Mouse (Mus musculus): Measurements from ENCODE around the gene 2510002D24Rik. TPM values are rescaled to one million over a fixed set of nuclear protein-coding genes. Genes with fewer than 3 reads are reported as not detected.
A peak's percentile ranks its signal among the peaks of the same experiment; 100 is the strongest.

2510002D24Rik gene
- polyA plus RNA-seq, 1 experiment from 2014 or later = 18.1 TPM

- Histone ChIP-seq H3K9ac (ENCODE audit: low read depth, low read length) (no peak overlapping the region), H3K9me3 (replicated peaks; ENCODE audit: control insufficient read depth, low read length) (no peaks in the 10 kb centered on the region), H3K4me3 (ENCODE audit: low read depth, low read length) (no peak overlapping the region), H3K4me2 (ENCODE audit: low read depth, low read length) (no peak overlapping the region), H3K27me3 (ENCODE audit: control insufficient read depth, insufficient read depth, low read depth, low read length) (no peaks in the 10 kb centered on the region), H3K4me1 (ENCODE audit: control insufficient read depth, low read depth, low read length) (peaks cover 12% of the 10 kb centered on the region), H3K36me3 (ENCODE audit: control insufficient read depth, insufficient read depth) (peaks cover 40% of the 10 kb centered on the region), H3K27ac (ENCODE audit: low read length) (no peak overlapping the region)
- no peak for ATAC-seq (ENCODE audit: low read depth)
- 76% methylated on average over 5 of the region's 5 CpGs for WGBS (ENCODE audit: insufficient replicate concordance)
These were observed 27.4 kb upstream of the 2510002D24Rik start for GRCm38 (mm10) chr16:18809001-18809400.

- 3% methylated on average over 5 of the region's 5 CpGs for WGBS (ENCODE audit: insufficient replicate concordance)
- peaks cover 41% of the 10 kb centered on the region for H3K36me3 ChIP-seq (ENCODE audit: control insufficient read depth, insufficient read depth)
- H3K9ac ChIP-seq (ENCODE audit: low read depth, low read length) = peak overlapping the region; percentile 80
These were observed 25.3 kb upstream of the 2510002D24Rik start for GRCm38 (mm10) chr16:18811032-18811431.

GRCm38 (mm10) chr16:18811468-18812384 is 24.7 kb upstream of the 2510002D24Rik start, which contains the start of the genes Ufd1 and Cdc45:
TSS of gene Ufd1 (plus strand) at chr16:18811779.
TSS of gene Cdc45 (minus strand) at chr16:18811987.
- Histone ChIP-seq H3K4me1 (ENCODE audit: control insufficient read depth, low read depth, low read length) (peaks cover 12% of the 10 kb centered on the region), H3K36me3 (ENCODE audit: control insufficient read depth, insufficient read depth) (peaks cover 38% of the 10 kb centered on the region), H3K4me2 (ENCODE audit: low read depth, low read length) (peak within 1 kb of the TSS; percentile 83), H3K27ac (ENCODE audit: low read length) (peak within 1 kb of the TSS; percentile 84), H3K9ac (ENCODE audit: low read depth, low read length) (peak within 1 kb of the TSS; percentile 80), H3K4me3 (ENCODE audit: low read depth, low read length) (peak within 1 kb of the TSS; percentile 82), H3K27me3 (ENCODE audit: control insufficient read depth, insufficient read depth, low read depth, low read length) (no peaks in the 10 kb centered on the region), H3K9me3 (replicated peaks; ENCODE audit: control insufficient read depth, low read length) (no peaks in the 10 kb centered on the region)
- peak; percentile 94 for ATAC-seq (ENCODE audit: low read depth)
- under 1% methylated on average over 42 of the region's 42 CpGs for WGBS (ENCODE audit: insufficient replicate concordance)

More at GRCm38 (mm10) chr16:18811032-18811431, 25.3 kb upstream of the 2510002D24Rik start:
- Histone ChIP-seq H3K27ac (ENCODE audit: low read length) (peak overlapping the region; percentile 84), H3K4me1 (ENCODE audit: control insufficient read depth, low read depth, low read length) (peaks cover 12% of the 10 kb centered on the region), H3K27me3 (ENCODE audit: control insufficient read depth, insufficient read depth, low read depth, low read length) (no peaks in the 10 kb centered on the region), H3K4me2 (ENCODE audit: low read depth, low read length) (peak overlapping the region; percentile 83), H3K9me3 (replicated peaks; ENCODE audit: control insufficient read depth, low read length) (no peaks in the 10 kb centered on the region), H3K4me3 (ENCODE audit: low read depth, low read length) (peak overlapping the region; percentile 82)
- ATAC-seq (ENCODE audit: low read depth) = peak; percentile 50

DNA sequence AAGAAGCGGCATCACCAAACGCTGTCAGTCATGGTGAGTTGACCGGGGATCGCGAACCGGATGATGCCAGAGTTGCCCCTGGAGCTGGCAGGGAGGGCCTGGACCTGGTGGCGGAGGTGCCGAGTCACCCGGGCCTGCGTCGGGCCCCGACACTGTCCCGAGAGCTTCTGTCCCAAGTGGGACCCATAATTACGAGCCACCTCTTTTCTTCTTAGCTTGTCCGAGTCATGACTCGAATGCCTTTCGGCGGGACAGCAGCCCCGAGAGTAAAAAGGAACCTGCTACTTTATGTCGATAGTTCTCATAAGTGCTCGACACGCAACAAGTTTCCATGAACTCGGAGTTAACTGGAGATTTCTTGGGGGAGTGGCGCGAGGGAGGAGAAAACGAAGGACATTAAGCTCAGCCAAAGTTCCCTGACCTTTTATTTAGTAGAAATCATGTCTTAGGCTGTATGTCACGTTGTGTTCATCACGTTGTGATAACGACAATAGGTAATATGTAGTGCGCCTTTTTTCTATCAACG is 23.9 kb upstream of the 2510002D24Rik start:
- H3K9me3 ChIP-seq (replicated peaks; ENCODE audit: control insufficient read depth, low read length) = no peaks in the 10 kb centered on the region
- peaks cover 12% of the 10 kb centered on the region for H3K4me1 ChIP-seq (ENCODE audit: control insufficient read depth, low read depth, low read length)
- peak overlapping the region; percentile 79 for H3K9ac ChIP-seq (ENCODE audit: low read depth, low read length)
- 1% methylated on average over 31 of the region's 31 CpGs for WGBS (ENCODE audit: insufficient replicate concordance)
- H3K27ac ChIP-seq (ENCODE audit: low read length) = peak overlapping the region; percentile 84
- H3K36me3 ChIP-seq (ENCODE audit: control insufficient read depth, insufficient read depth) = peaks cover 35% of the 10 kb centered on the region
- peak overlapping the region; percentile 83 for H3K4me2 ChIP-seq (ENCODE audit: low read depth, low read length)
- no peaks in the 10 kb centered on the region for H3K27me3 ChIP-seq (ENCODE audit: control insufficient read depth, insufficient read depth, low read depth, low read length)
- ATAC-seq (ENCODE audit: low read depth) = peak; percentile 11
- H3K4me3 ChIP-seq (ENCODE audit: low read depth, low read length) = peak overlapping the region; percentile 82

DNA sequence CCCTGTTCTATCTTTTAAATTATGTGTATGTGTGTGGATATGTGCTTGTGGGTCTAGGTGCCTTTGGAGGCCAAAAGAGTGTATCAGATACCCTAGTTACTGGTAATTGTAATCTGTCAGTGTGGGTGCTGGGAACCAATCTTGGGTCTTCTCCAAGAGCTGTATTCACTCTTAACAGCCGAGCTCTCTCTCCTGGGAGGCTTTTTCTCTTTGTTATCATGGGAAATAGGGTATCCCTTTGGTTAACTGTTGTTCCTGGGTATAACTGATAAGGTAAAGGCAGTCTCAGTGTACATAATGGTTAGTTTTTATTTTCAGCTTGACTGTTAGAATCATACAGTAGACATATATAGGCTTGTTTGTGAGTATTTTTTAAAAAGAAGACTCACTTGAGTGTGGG is 14.0 kb upstream of the 2510002D24Rik start:
- Histone ChIP-seq H3K4me2 (ENCODE audit: low read depth, low read length) (no peak overlapping the region), H3K27me3 (ENCODE audit: control insufficient read depth, insufficient read depth, low read depth, low read length) (no peaks in the 10 kb centered on the region), H3K4me1 (ENCODE audit: control insufficient read depth, low read depth, low read length) (peaks cover 7% of the 10 kb centered on the region), H3K9me3 (replicated peaks; ENCODE audit: control insufficient read depth, low read length) (no peaks in the 10 kb centered on the region), H3K4me3 (ENCODE audit: low read depth, low read length) (no peak overlapping the region), H3K36me3 (ENCODE audit: control insufficient read depth, insufficient read depth) (peaks cover 80% of the 10 kb centered on the region), H3K9ac (ENCODE audit: low read depth, low read length) (no peak overlapping the region), H3K27ac (ENCODE audit: low read length) (no peak overlapping the region)
- 34% methylated on average over 1 of the region's 1 CpGs for WGBS (ENCODE audit: insufficient replicate concordance)
- no peak for ATAC-seq (ENCODE audit: low read depth)

DNA sequence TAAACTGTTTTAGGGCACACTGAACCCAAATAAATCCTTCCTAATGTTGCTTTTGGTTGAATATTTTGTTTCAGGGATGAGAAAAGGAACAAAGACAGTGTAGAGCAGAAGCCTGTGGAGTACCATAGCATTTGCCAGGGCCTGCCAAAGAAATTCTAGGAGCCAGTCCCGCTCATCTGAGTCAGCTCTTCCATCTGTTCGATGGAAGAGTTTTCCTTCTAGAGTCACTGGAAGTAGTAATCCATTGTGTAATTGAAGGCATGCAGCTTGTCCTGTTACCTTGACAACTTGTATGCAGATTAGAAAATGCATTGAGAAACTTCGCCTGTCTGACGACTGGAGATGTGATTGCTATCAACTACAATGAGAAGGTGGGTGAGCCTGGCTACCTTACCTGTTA is 13.5 kb upstream of the 2510002D24Rik start:
- WGBS (ENCODE audit: insufficient replicate concordance) = 65% methylated on average over 4 of the region's 4 CpGs
- no peak for ATAC-seq (ENCODE audit: low read depth)
- Histone ChIP-seq H3K4me1 (ENCODE audit: control insufficient read depth, low read depth, low read length) (peaks cover 7% of the 10 kb centered on the region), H3K9me3 (replicated peaks; ENCODE audit: control insufficient read depth, low read length) (no peaks in the 10 kb centered on the region), H3K4me2 (ENCODE audit: low read depth, low read length) (no peak overlapping the region), H3K36me3 (ENCODE audit: control insufficient read depth, insufficient read depth) (peaks cover 79% of the 10 kb centered on the region), H3K9ac (ENCODE audit: low read depth, low read length) (no peak overlapping the region), H3K27ac (ENCODE audit: low read length) (no peak overlapping the region), H3K27me3 (ENCODE audit: control insufficient read depth, insufficient read depth, low read depth, low read length) (no peaks in the 10 kb centered on the region), H3K4me3 (ENCODE audit: low read depth, low read length) (no peak overlapping the region)

GRCm38 (mm10) chr16:18828630-18829029 is 7.7 kb upstream of the 2510002D24Rik start:
- Histone ChIP-seq H3K9me3 (replicated peaks; ENCODE audit: control insufficient read depth, low read length) (no peaks in the 10 kb centered on the region), H3K4me1 (ENCODE audit: control insufficient read depth, low read depth, low read length) (no peaks in the 10 kb centered on the region), H3K36me3 (ENCODE audit: control insufficient read depth, insufficient read depth) (peaks cover 41% of the 10 kb centered on the region), H3K4me3 (ENCODE audit: low read depth, low read length) (no peak overlapping the region), H3K9ac (ENCODE audit: low read depth, low read length) (no peak overlapping the region), H3K4me2 (ENCODE audit: low read depth, low read length) (no peak overlapping the region), H3K27ac (ENCODE audit: low read length) (no peak overlapping the region), H3K27me3 (ENCODE audit: control insufficient read depth, insufficient read depth, low read depth, low read length) (no peaks in the 10 kb centered on the region)
- ATAC-seq (ENCODE audit: low read depth) = no peak
- WGBS (ENCODE audit: insufficient replicate concordance) = 83% methylated on average over 3 of the region's 3 CpGs

DNA sequence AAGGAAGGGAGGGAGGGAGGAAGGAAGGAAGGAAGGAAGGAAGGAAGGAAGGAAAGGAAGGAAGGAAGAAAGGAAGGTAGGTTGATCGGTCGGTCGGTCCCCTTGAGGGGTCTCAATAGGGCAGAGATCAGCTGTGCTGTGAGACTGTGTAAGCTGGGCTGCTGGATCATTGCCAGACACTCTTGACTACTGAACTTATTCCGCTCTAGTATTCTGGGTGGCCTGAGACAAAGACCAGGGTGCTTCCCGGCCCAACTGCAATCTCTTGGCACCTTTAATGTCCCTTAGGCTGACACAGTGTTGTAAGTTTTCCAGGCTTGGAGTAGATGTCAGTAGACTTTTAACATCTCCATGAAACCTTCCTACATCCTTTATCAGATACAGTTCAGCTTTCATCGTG is 7.3 kb upstream of the 2510002D24Rik start:
- H3K27ac ChIP-seq (ENCODE audit: low read length) = no peak overlapping the region
- no peaks in the 10 kb centered on the region for H3K9me3 ChIP-seq (replicated peaks; ENCODE audit: control insufficient read depth, low read length)
- no peak overlapping the region for H3K4me3 ChIP-seq (ENCODE audit: low read depth, low read length)
- WGBS (ENCODE audit: insufficient replicate concordance) = 88% methylated on average over 6 of the region's 6 CpGs
- no peaks in the 10 kb centered on the region for H3K4me1 ChIP-seq (ENCODE audit: control insufficient read depth, low read depth, low read length)
- H3K36me3 ChIP-seq (ENCODE audit: control insufficient read depth, insufficient read depth) = peaks cover 43% of the 10 kb centered on the region
- no peaks in the 10 kb centered on the region for H3K27me3 ChIP-seq (ENCODE audit: control insufficient read depth, insufficient read depth, low read depth, low read length)
- no peak overlapping the region for H3K4me2 ChIP-seq (ENCODE audit: low read depth, low read length)
- H3K9ac ChIP-seq (ENCODE audit: low read depth, low read length) = no peak overlapping the region
- no peak for ATAC-seq (ENCODE audit: low read depth)

GRCm38 (mm10) chr16:18833486-18833885 is 2.9 kb upstream of the 2510002D24Rik start:
- Histone ChIP-seq H3K9ac (ENCODE audit: low read depth, low read length) (no peak overlapping the region), H3K27me3 (ENCODE audit: control insufficient read depth, insufficient read depth, low read depth, low read length) (no peaks in the 10 kb centered on the region), H3K4me2 (ENCODE audit: low read depth, low read length) (no peak overlapping the region), H3K4me1 (ENCODE audit: control insufficient read depth, low read depth, low read length) (peaks cover 8% of the 10 kb centered on the region), H3K36me3 (ENCODE audit: control insufficient read depth, insufficient read depth) (peaks cover 15% of the 10 kb centered on the region), H3K27ac (ENCODE audit: low read length) (no peak overlapping the region), H3K4me3 (ENCODE audit: low read depth, low read length) (no peak overlapping the region), H3K9me3 (replicated peaks; ENCODE audit: control insufficient read depth, low read length) (no peaks in the 10 kb centered on the region)
- ATAC-seq (ENCODE audit: low read depth) = no peak
- WGBS (ENCODE audit: insufficient replicate concordance) = 74% methylated on average over 2 of the region's 2 CpGs
